Mouse (Mus musculus) CH12.LX (cell line): ENCODE measurements around the gene Wdr90. TPM values are rescaled to one million over a fixed set of nuclear protein-coding genes. Genes with fewer than 3 reads are reported as not detected.

Experiments
- DNase-seq: peaks from one replicate; pipeline ENCODE4 v3.0.0-alpha.2; 2013; ENCODE audit errors: extremely low read depth
- H3K27ac ChIP-seq: 2 replicates; pipeline ENCODE4 v1.5.1; 2012; ENCODE audit warnings: low read depth, mild to moderate bottlenecking, control low read depth, moderate library complexity; ENCODE audit not compliant: insufficient read depth
- H3K27me3 ChIP-seq: replicated peaks from 2 replicates; pipeline ENCODE3; 2012; ENCODE audit warnings: inconsistent platforms
- H3K36me3 ChIP-seq, 2 experiments: replicated peaks in 1 of 2; 2 replicates each; pipeline versions ENCODE3 to v1.6.1; 2012; ENCODE audit warnings: inconsistent platforms in 1 of 2, low read length in 1 of 2, mild to moderate bottlenecking in 1 of 2, mixed read lengths in 1 of 2, moderate library complexity in 1 of 2; ENCODE audit not compliant: control insufficient read depth in 1 of 2, insufficient read depth in 1 of 2
- H3K4me1 ChIP-seq, 2 experiments: 2 replicates each; pipeline ENCODE4 v1.6.1; 2012; ENCODE audit warnings: inconsistent platforms in 1 of 2, moderate library complexity in 1 of 2; ENCODE audit not compliant: insufficient read depth in 2 of 2, control insufficient read depth in 1 of 2
- H3K4me2 ChIP-seq: 2 replicates; pipeline ENCODE4 v1.6.1; 2012; ENCODE audit warnings: low read depth, mild to moderate bottlenecking, control low read depth; ENCODE audit not compliant: poor library complexity, insufficient read depth, severe bottlenecking
- H3K4me3 ChIP-seq, 3 experiments: fragments of 150-350 bp in 1 of 3; sonication (generic) in 1 of 3; replicated peaks in 1 of 3; 2 replicates each; pipeline versions ENCODE3 to v1.5.1; 2011 to 2012; ENCODE audit warnings: low read depth in 2 of 3, low read length in 2 of 3, mild to moderate bottlenecking in 2 of 3, moderate library complexity in 2 of 3, control low read depth in 1 of 3, improper control_type of control experiment in 1 of 3, inconsistent platforms in 1 of 3, mixed read lengths in 1 of 3; ENCODE audit not compliant: poor library complexity in 1 of 3
- H3K79me2 ChIP-seq: replicated peaks from 2 replicates; pipeline ENCODE4 v1.6.1; 2012; ENCODE audit warnings: mild to moderate bottlenecking, moderate library complexity; ENCODE audit not compliant: control insufficient read depth, poor library complexity, insufficient read depth, severe bottlenecking; ENCODE audit errors: extremely low read depth
- H3K9ac ChIP-seq: 2 replicates; pipeline ENCODE4 v1.6.1; 2012; ENCODE audit warnings: low read depth, mild to moderate bottlenecking, control low read depth, moderate library complexity; ENCODE audit not compliant: insufficient read depth
- H3K9me3 ChIP-seq: replicated peaks from 2 replicates; pipeline ENCODE3; 2012; ENCODE audit warnings: low read length, inconsistent platforms, mixed read lengths
- CTCF ChIP-seq, 2 experiments: IDR thresholded peaks in 1 of 2; conservative IDR thresholded peaks in 1 of 2; 2 replicates each; pipeline ENCODE4 v1.5.1; 2011 to 2012; ENCODE audit warnings: low read depth in 2 of 2, low read length in 2 of 2, improper control_type of control experiment in 1 of 2, inconsistent platforms in 1 of 2, mild to moderate bottlenecking in 1 of 2, moderate library complexity in 1 of 2
- E2F4 ChIP-seq: IDR thresholded peaks from 2 replicates; pipeline ENCODE4 v1.6.1; 2011; ENCODE audit warnings: low read depth, low read length, improper control_type of control experiment; ENCODE audit not compliant: insufficient replicate concordance
- EP300 ChIP-seq: IDR thresholded peaks from 2 replicates; pipeline ENCODE4 v1.6.1; 2011; ENCODE audit warnings: low read length, improper control_type of control experiment
- GABPA ChIP-seq: IDR thresholded peaks from 2 replicates; pipeline ENCODE4 v1.6.1; 2012; ENCODE audit warnings: low read depth, low read length, improper control_type of control experiment, inconsistent platforms; ENCODE audit not compliant: insufficient replicate concordance
- HCFC1 ChIP-seq: IDR thresholded peaks from 2 replicates; pipeline ENCODE4 v1.6.1; 2012; ENCODE audit warnings: low read depth, mild to moderate bottlenecking, inconsistent platforms, low read length, improper control_type of control experiment
- JUN ChIP-seq: IDR thresholded peaks from 2 replicates; pipeline ENCODE4 v1.6.1; 2011; ENCODE audit warnings: low read depth, mild to moderate bottlenecking, low read length, improper control_type of control experiment, moderate library complexity; ENCODE audit not compliant: insufficient read depth
- KAT2A ChIP-seq: IDR thresholded peaks from 2 replicates; pipeline ENCODE4 v1.6.1; 2012; ENCODE audit warnings: low read length, improper control_type of control experiment, inconsistent platforms; ENCODE audit not compliant: insufficient replicate concordance
- MAX ChIP-seq: IDR thresholded peaks from 2 replicates; pipeline ENCODE4 v1.6.1; 2011; ENCODE audit warnings: low read length, improper control_type of control experiment
- MEF2A ChIP-seq: IDR thresholded peaks from 2 replicates; pipeline ENCODE4 v1.6.1; 2014; ENCODE audit warnings: low read depth, mild to moderate bottlenecking, inconsistent platforms, low read length, improper control_type of control experiment, borderline replicate concordance
- MXI1 ChIP-seq: IDR thresholded peaks from 2 replicates; pipeline ENCODE4 v1.6.1; 2011; ENCODE audit warnings: mild to moderate bottlenecking, low read depth, low read length, improper control_type of control experiment
- MYC ChIP-seq: IDR thresholded peaks from 2 replicates; pipeline ENCODE4 v1.6.1; 2011; ENCODE audit warnings: low read depth, mild to moderate bottlenecking, improper control_type of control experiment, low read length
- NELFE ChIP-seq: IDR thresholded peaks from 2 replicates; pipeline ENCODE4 v1.6.1; 2011; ENCODE audit warnings: low read depth, low read length, improper control_type of control experiment
- NRF1 ChIP-seq: IDR thresholded peaks from 2 replicates; pipeline ENCODE4 v1.6.1; 2014; ENCODE audit warnings: low read depth, mild to moderate bottlenecking, inconsistent platforms, low read length, improper control_type of control experiment, moderate library complexity
- PAX5 ChIP-seq: IDR thresholded peaks from 2 replicates; pipeline ENCODE4 v1.6.1; 2012; ENCODE audit warnings: low read length, inconsistent platforms, mixed read lengths
- POLR2A ChIP-seq: IDR thresholded peaks from 2 replicates; pipeline ENCODE4 v1.6.1; 2011; ENCODE audit warnings: low read depth, mild to moderate bottlenecking, improper control_type of control experiment, low read length
- POLR2AphosphoS2 ChIP-seq: IDR thresholded peaks from 2 replicates; pipeline ENCODE4 v1.6.1; 2011; ENCODE audit warnings: low read depth, low read length, improper control_type of control experiment
- RAD21 ChIP-seq: IDR thresholded peaks from 2 replicates; pipeline ENCODE4 v1.6.1; 2011; ENCODE audit warnings: low read depth, mild to moderate bottlenecking, low read length, improper control_type of control experiment, moderate library complexity
- SMC3 ChIP-seq: IDR thresholded peaks from 2 replicates; pipeline ENCODE4 v1.6.1; 2011; ENCODE audit warnings: low read depth, low read length, improper control_type of control experiment
- TBP ChIP-seq: conservative IDR thresholded peaks from 2 replicates; pipeline ENCODE4 v1.6.1; 2011; ENCODE audit warnings: low read depth, low read length, improper control_type of control experiment
- TCF12 ChIP-seq: IDR thresholded peaks from 2 replicates; pipeline ENCODE4 v1.6.1; 2014; ENCODE audit warnings: low read depth, mild to moderate bottlenecking, inconsistent platforms, low read length, improper control_type of control experiment
- UBTF ChIP-seq: IDR thresholded peaks from 2 replicates; pipeline ENCODE4 v1.6.1; 2012; ENCODE audit warnings: low read depth, mild to moderate bottlenecking, inconsistent platforms, low read length, improper control_type of control experiment, moderate library complexity
- USF1 ChIP-seq: IDR thresholded peaks from 2 replicates; pipeline ENCODE4 v1.6.1; 2014; ENCODE audit warnings: low read depth, mild to moderate bottlenecking, inconsistent platforms, low read length, improper control_type of control experiment
- ZC3H11A ChIP-seq: IDR thresholded peaks from 2 replicates; pipeline ENCODE4 v1.6.1; 2012; ENCODE audit warnings: low read depth, mild to moderate bottlenecking, inconsistent platforms, low read length, improper control_type of control experiment
- ZKSCAN1 ChIP-seq: IDR thresholded peaks from 2 replicates; pipeline ENCODE4 v1.6.1; 2012; ENCODE audit warnings: low read depth, inconsistent platforms, low read length, improper control_type of control experiment, borderline replicate concordance
- dilution Hi-C: fragments of 300-500 bp; cut with MboI; formaldehyde crosslinking; loops from 2 replicates; pipeline ENCODE4 v1.14.3; 2020; ENCODE audit warnings: low sequenced_read_pairs; ENCODE audit not compliant: extremely low pct_unique_long_range_greater_than_20kb, extremely low pct_ligation_motif_present
- in situ Hi-C: fragments of 300-500 bp; cut with MboI; formaldehyde crosslinking; loops from 3 replicates; pipeline ENCODE4 v1.14.3; 2019; ENCODE audit warnings: low sequenced_read_pairs, low pct_ligation_motif_present, low pct_unique_long_range_greater_than_20kb, mixed read lengths
- polyA plus RNA-seq: library from polyadenylated mRNA; unstranded; fragments of >175 nt; gene quantifications from 2 replicates; pipeline ENCODE4 v1.2.1, GENCODE M21; 2012; ENCODE audit warnings: low read depth; ENCODE audit not compliant: insufficient read length
- total RNA-seq, 2 experiments: library from RNA; depleted of rRNA; stranded (reverse); fragments of 300-350 nt in 1 of 2; fragments of >200 nt in 1 of 2; gene quantifications; 2 replicates each; pipeline ENCODE4 v1.2.3; 2012 to 2014

Wdr90 gene
- total and polyA plus RNA-seq, 3 experiments: 16.0 to 38.0 (median 23.8) TPM

DNA sequence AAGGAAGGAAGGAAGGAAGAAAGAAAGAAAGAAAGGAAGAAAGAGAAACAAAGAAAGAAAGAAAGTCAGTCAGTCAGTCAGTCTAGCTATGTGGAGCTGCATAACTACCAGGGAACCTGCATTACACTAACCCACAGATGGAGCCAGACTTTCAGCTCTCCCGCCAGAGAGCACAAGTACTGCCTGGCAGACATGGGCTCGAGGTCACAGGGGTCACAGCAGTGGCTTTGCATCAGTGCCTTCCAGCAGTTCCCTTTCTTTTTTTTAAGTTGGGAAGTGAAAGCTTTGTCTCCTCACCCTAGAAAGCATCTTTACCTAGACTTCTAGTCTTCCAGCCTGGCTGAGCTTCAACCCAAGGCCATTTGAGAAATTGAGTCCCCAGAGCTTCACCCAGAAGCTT, 34.1 kb upstream of the Wdr90 start:
- dilution Hi-C loops: no loop called here
- TF ChIP-seq POLR2AphosphoS2: no peak
- no peak for TF ChIP-seq EP300
- no peak for TF ChIP-seq MXI1
- TF ChIP-seq NRF1: no peak
- no peak for TF ChIP-seq TBP
- no peak for TF ChIP-seq MYC
- TF ChIP-seq E2F4: no peak
- TF ChIP-seq PAX5: no peak
- no peak for TF ChIP-seq ZKSCAN1
- TF ChIP-seq TCF12: no peak
- TF ChIP-seq KAT2A: no peak
- TF ChIP-seq CTCF (conservative IDR thresholded peaks at IDR 0.05 in 1 of 2, IDR thresholded peaks at IDR 0.05 in 1 of 2; ENCODE audit: low read depth in 2 of 2, low read length in 2 of 2): no peak
- TF ChIP-seq MAX: no peak
- no peak for TF ChIP-seq ZC3H11A
- no peak for TF ChIP-seq USF1
- TF ChIP-seq POLR2A: no peak
- no peak for TF ChIP-seq NELFE
- TF ChIP-seq HCFC1: no peak
- no peak for TF ChIP-seq JUN
- no peak for TF ChIP-seq UBTF

DNA sequence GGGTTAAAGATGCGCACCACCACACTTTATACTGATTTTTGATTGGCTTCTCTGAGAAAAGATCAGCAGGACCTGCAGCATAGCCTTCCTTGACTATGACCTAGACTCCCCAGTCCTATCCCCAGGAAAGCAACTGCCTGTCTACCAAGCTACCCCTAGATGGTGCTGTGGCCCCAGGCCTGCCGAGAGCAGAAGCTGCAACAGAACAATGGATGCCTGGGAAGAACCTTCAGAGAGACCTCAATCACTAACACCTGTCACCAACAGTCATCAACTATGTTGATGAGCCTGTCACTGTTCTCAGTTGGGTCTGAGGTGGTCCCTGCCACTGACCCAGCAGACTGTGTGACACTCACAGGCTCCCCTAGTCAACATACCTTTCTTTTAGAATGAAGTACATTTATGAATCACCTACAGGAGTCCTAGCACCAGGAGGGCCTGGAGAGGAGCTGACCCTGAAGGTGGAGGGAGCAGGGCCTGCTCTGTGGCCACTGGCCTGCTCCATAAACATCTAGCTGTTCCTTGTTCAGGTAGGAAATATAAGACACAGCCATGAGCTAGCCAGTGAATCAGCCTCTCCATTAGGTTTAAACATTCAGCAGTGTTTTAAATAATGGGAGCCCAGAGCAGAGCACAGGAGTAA, 32.8 kb upstream of the Wdr90 start:
- in situ Hi-C loops: no loop called here
- no peak overlapping the region for H3K9ac ChIP-seq
- TF ChIP-seq MEF2A (peak; percentile 33; the same call in 1 of the 2 replicates), MAX (0 out of 2 replicates have a peak, but pooled peaks have one; percentile 33), RAD21 (peak; percentile 98), CTCF (conservative IDR thresholded peaks at IDR 0.05 in 1 of 2, IDR thresholded peaks at IDR 0.05 in 1 of 2; ENCODE audit: low read depth in 2 of 2, low read length in 2 of 2) (peak; percentile 90 to 97), SMC3 (peak; percentile 80), E2F4 (no peak), GABPA (no peak), NELFE (peak; percentile 47; the same call in 1 of the 2 replicates), TCF12 (0 out of 2 replicates have a peak, but pooled peaks have one; percentile 35)
- H3K4me1 ChIP-seq: peaks cover 6 to 35% of the 10 kb centered on the region in 2 experiments; a peak in 3 of 4 replicates
- H3K36me3 ChIP-seq: peaks cover 10 to 45% of the 10 kb centered on the region in 2 experiments
- H3K9me3 ChIP-seq: no peaks in the 10 kb centered on the region
- H3K27me3 ChIP-seq: no peaks in the 10 kb centered on the region
- peak; percentile 77 for DNase-seq
- H3K4me2 ChIP-seq: no peak overlapping the region
- peaks cover 8% of the 10 kb centered on the region; the same call in 1 of the 2 replicates for H3K79me2 ChIP-seq
- no peak overlapping the region for H3K4me3 ChIP-seq
- no peak overlapping the region for H3K27ac ChIP-seq
- dilution Hi-C loops: no loop called here

More for the DNA sequence above, 34.1 kb upstream of the Wdr90 start:
- Histone ChIP-seq H3K4me1 (peaks cover 6 to 35% of the 10 kb centered on the region in 2 experiments; a peak in 3 of 4 replicates), H3K4me2 (no peak overlapping the region), H3K36me3 (peaks cover 2 to 44% of the 10 kb centered on the region in 2 experiments), H3K9ac (no peak overlapping the region), H3K4me3 (no peak overlapping the region), H3K9me3 (peaks cover under 1% of the 10 kb centered on the region), H3K79me2 (peaks cover 8% of the 10 kb centered on the region), H3K27me3 (no peaks in the 10 kb centered on the region), H3K27ac (no peak overlapping the region)
- DNase-seq: no peak
- in situ Hi-C loops: no loop called here
